Mouse (Mus musculus) thymus, postnatal 10 days (tissue): ENCODE results near the gene Tex14.

Experiments
- DNase-seq, 2 experiments: peaks; one replicate each; pipeline ENCODE4 v3.0.0; 2021; ENCODE audit warnings: low spot score in 2 of 2

Tex14 gene

DNA sequence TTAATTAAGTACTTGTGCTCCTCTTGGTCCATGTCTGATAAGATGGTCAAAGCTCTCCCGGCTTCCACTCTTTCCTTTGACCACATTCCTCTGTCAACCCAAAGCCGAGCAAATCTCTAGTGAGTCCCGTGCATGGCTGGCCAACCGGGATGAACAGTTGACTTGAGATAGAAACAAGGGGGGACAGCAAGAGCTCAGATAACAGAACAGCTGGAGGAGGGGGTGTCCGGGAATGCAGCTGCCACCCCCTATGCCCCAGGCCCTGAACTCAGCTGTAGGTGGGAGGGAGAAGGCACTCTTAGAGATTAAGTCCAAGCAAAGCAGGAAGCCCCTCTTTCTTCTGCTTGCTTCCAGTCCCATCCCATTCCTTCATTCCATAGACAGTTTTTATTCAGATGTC is 165.9 kb downstream of the Tex14 start:
- no peak for DNase-seq

DNA sequence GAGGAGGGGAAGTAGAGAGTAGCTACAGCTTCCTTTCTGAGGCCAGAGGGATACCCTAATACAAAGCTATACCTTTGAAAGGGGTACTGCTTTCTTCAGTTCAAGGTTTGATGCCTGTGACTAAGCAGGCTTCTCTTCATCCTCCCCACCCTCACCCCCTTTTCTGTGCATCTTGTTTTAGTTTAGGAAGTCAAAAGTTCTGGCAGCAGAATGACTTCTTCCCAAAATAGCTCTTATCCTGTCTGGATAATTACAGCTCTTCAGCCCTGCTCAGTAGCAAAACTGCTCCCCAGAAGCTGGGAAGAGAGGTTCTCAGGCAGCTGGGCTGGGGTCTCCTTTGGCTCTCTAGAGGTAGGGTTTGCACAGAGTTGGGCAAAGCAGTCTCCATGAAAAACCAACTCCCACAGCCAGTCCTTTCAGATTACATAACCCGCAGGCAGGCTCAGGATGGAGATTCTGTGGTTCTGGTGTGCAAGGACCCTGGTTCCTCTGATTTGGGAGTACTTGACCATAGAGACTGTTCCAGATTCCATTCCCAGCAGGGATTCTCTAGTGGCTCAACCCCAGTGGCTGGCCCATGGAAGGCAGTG is 166.6 kb downstream of the Tex14 start:
- DNase-seq = no peak

DNA sequence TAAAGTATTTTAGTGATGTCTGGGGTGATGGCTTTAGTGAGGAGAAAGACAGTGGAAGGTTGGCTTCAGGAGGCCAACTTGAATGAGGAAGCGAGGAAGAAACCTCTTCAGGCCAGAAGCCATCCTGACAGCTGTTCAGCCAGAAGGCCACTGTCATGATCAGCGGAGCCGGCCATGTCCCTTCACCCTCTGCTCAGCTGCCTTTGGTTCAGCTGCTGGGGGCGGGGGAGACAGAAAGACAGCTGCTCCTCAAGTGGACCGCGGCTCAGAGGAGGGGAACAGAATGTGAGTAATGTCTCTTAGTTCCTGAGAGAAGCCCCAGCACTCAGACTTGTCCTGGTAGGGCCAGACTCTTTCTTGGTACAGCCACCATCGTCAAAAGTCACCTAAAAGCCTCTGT is 168.9 kb downstream of the Tex14 start:
- DNase-seq = no peak

DNA sequence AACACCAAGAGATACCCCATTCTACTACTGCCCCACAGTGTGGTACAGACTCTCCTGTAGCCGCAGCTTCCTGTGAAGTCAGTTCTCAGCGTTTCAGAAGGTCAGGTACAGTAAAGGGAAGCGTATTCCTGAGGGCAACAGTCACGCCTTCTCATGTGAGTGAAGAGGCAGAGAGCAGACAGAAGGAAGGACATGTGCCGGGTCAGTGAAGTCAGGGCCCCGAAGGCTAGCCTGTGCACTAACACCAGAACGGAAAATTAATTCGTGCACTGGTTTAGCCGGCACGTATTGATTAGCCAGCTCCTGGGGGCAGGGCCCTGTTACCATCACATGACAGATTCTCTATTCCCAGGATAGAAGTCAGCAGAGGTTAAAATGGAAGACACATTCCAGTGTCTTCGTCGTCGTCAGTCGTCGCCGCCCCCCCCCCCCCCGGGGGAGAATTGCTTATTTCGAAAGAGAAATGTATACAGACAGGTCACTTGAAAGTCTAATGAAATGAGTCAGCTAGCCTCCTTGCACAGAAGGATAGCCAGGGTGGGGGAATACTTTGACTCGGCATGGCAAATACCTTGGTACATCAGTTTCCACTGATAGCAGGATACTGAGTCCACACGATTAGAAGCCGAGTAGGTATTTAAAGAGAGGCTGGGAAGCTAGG is 169.8 kb downstream of the Tex14 start:
- no peak for DNase-seq

DNA sequence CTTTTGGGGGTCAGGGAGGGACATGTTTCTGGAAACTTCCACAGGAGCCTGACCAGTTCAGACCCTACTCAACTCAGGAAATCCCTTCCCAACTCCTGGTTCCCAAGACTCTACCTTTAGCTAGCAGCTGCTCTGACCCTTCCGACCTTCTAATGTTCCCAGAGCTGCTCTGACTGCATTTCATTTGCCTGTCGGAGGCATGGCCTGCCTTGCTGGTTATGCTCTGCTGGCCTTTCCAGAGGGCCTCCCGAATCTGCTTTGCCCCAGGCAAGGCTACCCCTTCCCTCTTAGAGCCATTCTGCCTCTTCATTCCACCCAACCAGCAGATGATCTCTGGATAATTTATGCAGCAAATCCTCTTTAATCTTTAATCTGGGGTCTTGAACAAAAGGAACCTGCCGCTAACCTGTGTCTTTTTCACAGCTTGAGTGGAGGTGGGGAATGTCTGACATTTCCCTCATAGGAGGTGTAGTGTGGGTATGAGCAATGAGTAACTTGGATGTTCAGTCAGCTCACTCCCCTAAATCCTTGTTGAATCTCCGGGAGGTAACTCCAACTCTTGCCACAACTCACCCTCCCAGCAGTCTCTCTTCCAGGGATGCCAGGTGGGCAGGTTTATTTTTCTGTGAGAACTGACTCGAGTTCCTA is 172.9 kb downstream of the Tex14 start:
- DNase-seq = no peak

DNA sequence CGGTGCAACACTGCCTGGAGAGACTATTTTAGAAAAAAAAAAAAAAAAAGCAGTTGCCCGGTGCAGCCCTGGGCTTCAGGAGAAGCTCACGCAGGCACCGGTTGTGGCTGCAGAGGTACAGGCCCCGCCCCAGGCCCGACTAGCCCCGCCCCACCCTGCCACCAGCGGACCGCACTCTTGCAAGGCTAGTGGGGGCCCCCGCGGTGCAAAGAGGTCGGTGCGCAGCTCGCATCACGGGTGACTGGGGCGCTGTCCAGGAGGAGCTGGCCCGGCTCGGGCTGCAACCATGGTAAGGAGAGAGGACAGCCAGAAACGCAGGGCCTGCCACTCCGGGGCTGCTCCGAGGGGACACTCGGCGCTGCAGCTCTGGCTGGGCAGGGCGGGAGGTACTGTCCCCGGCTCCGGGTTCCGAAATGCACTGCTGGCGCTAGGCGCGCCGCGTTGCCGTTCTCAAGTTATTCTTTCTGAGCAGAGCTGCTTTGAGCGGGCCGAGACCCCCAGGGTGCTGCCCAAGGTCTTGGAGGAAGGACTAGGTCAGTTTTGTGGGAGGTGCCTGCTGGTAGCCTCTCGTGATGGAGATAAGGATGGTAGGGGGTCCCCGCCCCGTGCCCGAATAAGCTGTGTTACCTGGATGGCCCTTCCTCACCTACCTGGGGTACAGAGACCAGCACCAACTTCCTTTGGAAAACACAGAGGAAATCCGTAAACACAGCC is 173.5 kb downstream of the Tex14 start:
- DNase-seq = peak; percentile 35 to 64

DNA sequence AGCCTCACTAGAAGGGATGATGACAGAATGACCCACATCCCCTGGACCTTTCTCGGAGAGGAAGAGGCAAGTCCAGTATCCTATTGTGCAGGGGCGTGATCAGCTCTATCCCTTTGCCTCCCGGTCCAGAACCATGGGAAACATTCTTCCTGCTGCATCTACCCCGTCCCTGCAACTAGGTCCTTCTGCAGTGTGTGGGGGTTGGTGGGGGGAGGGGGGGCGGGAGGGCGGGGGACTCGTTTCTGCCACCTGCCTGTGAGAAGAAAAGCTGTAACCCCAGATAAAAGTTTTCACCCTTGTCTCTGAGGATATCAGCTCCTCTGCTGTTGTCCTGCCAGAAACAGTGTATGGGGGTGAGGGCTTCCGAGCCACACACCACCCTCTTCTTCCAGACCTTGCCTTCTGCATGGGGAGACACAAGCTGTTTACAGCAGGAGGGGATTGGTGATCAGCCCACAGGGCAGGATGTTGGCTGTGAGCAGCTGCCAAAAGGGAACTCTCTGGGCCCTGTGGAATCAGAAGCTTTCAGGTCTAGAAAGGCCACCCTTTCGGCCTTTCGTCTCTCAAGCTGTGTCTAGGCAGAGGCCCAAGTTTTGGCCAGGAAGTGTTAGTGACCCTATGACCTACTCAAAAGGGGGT is 174.2 kb downstream of the Tex14 start:
- no peak for DNase-seq

DNA sequence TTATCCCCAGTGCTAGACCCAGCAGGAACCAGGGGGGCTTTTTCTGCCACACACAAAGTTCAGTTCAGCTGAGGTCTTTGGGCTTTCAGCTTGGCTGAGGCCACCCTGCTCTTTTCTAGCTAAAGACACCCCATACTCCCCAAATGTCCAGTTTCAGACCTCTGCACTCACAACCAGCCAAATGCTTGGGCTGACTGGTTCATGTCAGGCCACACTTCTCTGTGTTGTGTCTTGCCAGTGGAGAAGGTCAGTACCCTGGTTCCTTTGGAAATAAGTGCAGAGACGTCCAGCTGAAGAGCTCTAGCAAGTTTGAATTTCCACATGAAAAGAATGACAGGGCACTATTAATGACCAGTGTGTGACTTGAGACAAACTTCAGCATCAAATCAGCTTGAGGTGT is 174.8 kb downstream of the Tex14 start:
- DNase-seq = no peak

DNA sequence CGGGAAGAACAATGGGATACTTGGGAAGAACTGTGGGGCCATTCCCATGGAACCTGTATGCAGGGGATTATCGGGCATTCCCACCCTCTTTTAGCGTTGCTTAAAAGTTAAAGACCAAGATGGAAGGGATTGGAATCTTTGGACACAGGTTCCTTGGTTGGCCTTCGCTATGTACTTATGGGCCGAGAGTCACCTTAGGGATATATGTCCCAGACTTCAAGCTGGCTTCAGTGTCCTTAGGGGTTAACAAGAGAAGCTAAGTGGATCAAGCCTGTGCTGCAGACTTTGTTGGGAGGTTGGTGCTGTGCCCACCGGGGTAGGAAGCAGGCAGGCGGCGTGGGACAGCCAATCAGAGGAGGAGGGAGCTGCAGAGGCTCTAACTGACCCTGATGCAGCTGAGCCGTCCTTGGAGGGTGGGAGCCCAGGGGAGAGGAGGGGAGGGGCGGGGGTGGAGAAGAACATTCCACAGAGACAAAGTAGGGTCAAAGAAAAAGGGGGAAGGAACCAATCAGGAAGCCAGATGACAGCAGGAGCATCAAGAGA is 175.7 kb downstream of the Tex14 start:
- DNase-seq = no peak

DNA sequence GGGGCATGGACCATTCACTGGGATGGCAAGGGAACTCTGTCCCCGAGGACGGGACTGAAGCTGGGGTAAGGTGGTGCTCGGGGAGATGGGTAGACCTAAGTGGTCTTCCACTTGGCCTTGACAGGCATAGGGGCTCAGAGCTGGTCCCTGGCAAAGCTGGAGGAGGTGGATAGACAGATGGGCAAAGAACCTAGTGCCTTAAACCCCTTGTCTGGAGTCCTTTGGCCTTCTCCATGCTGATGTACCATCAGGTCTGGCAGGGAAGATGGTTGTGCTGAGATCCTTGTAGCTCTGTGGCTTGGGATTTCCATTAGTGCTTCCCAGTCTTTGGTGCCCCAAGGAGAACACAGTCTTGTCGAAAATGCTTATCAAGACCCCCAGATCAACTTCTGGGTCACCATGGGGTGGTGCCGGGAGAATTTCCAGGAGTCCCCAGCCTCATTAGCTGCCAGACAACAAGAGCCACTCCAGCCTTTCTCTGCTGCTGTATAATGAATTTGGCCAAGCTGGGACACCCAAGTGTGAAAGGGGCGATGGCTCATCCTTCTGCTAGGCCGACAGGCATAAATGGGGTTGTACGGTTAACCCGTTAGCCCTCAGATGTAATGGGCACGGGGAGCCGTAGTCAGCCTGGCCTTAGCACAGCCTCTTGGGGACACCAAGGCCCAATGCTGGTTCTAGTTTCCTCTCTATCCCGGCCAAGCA is 176.4 kb downstream of the Tex14 start:
- no peak for DNase-seq

DNA sequence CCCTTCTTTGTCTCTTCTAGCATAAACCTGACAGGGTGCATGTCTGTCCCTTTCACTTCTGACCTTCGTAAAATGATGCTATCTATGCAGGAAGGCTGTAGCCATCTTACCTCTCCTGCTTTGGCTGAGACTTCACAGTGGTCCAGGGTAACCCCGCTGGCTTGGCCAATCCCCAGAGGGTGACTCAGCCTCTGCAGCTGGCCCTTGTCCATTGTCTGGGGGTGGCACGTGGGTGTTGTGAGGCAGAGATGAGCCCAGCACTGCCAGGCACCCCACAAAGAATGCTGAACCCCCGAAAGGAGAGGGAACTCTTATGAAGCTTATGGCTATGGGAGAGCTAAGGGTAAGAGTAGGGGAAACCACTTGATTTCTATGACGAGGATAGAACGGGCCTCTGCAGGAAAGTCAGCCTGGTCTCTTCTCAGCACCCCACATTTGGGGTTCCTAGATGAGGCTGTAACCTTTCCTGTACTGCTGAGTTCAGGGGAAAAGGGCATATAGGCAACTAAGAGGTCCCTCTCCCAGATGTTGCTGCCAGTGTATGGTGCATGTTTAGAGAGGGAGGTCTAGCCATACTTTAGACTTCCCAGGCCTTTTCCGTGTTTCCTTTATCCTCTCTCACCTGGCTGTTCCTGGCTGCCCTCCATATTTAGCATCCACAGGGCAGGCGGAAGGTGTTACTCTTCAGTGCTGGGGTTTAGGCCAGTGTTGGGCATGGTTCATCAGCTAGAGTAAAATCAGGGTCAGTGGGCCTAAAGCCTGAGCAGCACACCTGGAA is 177.3 kb downstream of the Tex14 start:
- no peak for DNase-seq

DNA sequence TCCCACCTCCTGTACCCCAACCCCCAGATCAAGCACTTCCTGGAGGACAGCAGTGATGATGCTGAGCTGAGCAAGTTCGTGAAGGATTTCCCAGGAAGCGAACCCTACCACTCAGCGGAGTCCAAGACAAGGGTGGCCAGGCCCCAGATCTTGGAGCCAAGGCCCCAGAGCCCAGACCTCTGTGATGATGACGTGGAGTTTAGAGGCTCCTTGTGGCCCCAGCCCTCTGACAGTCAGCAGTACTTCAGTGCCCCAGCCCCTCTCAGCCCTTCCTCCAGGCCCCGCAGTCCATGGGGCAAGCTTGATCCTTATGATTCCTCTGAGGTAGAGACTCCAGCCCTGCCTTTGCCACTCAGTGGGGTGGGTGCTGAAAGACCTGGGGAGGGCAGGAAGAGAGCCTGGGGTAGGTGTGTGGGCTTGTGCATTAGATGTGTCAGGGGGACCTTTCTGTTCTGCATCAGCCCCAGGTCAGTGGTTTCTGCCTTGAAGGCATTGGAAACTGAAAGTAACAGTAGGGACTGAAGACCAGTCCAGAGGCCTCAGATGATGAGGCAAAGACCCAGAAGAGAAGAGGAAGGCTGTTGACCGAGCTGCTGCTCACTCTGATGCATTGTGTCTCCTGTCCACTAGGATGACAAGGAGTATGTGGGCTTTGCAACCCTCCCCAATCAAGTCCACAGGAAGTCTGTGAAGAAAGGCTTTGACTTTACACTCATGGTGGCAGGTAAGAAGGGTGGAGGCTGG is 178.6 kb downstream of the Tex14 start:
- no peak for DNase-seq

DNA sequence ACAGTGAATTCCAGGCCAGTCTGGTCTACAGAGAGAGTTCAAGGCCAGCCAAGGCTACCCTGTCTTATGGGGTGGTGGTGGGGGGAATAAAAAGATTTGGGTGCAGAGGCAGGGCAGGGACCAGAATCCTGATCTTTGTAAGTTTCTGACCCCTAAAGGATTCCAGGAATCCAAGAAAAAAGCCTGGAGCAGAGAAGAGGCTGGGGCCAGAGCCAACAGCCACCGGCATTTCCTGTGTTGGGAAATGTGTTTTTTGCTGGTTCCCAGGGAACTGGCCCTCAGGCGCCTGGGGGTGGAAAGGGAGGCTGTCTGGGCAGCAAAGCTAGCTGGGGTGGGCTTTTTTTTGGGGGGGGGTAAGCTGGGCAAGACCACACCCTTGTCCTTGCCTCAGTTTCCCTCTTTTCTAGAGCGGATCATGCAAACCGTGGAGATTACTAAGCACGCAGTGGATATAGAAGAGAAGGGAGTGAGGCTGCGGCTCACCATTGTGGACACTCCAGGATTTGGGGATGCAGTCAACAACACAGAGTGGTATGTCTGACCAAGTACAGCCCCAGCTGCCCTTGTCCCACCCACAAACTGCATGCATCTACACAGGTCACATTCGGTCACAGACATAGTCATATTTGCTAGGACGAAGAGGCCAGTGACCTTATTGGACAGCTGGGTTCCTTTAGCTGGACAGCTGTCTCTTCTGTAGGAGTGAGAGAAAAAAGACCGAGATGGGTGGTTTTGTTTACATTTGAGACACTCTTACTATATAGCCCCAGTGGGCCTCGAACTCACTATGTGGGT is 180.0 kb downstream of the Tex14 start:
- DNase-seq = no peak

DNA sequence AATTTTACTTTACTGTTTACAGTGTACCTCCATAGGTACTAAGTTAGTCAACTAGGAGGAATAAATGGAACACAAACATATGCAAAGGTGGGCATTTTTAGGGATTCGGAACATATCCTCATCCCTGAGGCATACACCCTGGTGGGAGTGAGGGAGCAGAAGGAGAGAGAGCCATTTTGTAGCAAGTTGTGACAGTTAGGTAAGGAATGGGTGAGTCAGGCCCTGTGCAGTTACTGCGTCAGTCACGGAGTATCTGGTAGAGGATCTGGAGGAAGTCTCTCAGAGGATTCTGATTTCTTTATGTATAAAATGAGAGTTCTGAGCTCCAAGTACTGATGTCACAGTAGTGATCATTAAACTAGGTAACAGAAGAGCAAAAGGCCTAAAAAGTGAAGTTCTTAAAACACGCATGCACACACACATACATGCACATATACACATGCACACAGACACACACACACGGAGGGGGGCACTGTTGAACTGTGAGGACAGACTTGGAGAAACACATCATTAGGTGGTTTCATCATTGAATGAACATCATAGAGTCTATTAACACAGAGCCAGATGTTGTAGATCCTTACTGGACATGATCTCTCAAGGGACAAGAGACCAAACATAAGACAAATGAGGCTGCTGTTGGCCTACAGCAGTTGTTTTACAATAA is 182.5 kb downstream of the Tex14 start:
- DNase-seq = no peak

DNA sequence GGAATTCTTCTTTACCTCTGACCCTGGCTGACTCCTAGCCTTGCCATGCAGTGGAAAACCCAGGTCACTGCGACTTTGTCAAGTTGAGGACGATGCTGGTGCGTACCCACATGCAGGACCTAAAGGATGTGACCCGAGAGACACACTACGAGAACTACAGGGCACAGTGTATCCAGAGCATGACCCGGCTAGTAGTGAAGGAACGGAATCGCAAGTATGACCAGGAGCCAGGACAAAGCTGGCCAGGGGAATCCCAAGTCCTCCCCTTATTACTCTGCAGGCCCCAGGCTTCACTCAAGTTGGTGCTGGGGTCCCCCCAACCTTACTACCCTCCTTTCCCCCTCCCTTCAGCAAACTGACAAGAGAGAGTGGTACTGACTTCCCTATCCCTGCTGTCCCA is 184.7 kb downstream of the Tex14 start:
- DNase-seq = no peak

DNA sequence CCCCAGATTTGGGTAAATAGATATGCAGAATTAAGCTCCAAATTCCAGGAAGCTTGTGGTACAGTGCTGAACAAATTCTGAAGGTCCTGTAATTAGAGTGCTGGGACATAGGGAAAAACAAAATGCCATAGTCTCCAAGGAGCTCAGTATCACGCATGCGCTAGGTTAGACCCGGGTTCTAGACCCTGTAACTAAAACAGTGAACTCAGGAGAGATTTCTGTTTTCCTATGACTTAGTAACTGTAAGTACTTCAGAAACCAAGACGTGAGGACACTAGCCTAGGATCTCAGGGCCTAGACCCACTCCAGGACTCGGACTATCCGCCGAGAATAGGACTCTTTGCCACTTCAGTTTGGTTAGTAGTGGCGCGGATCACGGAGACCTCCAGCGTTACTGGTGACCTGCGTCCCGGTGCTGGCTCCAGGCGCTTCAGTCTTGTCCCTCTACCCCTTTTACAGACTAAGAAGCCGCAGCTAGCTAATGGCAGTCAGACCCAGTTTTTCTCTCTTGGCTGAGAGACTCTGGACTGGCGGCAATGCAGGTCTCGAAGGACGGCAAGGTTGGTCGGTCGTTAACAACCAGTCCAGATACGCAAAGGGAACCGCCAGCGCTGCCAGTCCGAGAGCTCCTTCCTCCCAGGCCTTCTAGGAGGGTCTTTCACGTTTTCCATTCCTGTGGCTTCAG is 186.1 kb downstream of the Tex14 start:
- DNase-seq = peak; percentile 26 to 27

DNA sequence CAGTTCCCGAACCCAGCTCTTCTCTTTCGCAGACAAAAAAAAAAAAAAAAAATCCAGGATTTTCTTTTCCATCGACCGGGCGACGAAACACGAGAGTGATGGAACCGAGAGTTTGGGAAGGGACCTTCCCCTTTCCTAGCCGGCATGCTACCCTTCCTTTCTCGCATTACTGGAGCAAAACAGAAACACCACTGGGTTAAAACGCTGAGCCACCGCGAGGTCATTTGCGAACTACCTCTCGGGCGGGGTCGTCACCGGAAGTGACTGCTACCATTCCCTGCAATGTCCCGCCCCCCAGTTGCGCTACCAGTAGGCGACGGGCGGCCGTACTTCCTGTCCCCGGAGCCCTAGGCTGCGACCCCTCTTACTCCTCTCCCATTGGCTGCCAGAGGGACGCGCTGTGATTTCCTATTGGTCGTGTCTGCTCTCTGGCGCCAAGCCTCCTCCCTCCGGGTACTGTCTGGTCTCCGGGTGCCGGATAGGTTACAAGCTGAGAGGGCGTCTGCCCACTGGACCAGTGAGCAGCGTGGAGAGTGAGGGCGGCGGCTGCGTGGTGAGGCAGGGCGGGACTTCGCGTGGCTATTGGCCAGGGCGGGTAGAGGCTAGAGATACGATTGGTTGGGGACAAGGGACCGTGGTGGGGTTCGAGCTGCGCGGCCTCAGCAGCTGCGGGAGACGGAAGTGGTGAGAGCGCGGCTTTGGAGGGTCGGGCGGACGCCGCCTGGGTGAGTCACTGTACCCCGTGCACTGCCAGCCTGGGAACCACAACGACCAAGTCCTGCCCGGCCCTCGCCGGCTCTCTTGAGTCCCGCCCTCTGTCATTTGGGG is 186.9 kb downstream of the Tex14 start, which contains the start of gene Mtmr4:
TSS of gene Mtmr4 (plus strand) at position 637 of the 828 bp plus-strand sequence.
- DNase-seq = peak; percentile 95 to 100
